Mouse (Mus musculus): ENCODE results near the gene Smim6.

Smim6 gene

GRCm38 (mm10) chr11:115911632-115912376, at the start of gene Smim6:
Smim6 (plus strand) TSS chr11:115912017.
- no peak for DNase-seq (ENCODE audit: low spot score)

GRCm38 (mm10) chr11:115863895-115864294, 47.9 kb upstream of the Smim6 start:
- DNase-seq (ENCODE audit: low spot score): no peak

GRCm38 (mm10) chr11:115869393-115869792, 42.4 kb upstream of the Smim6 start:
- peak; percentile 32 for DNase-seq (ENCODE audit: low spot score)

GRCm38 (mm10) chr11:115872437-115872836, 39.4 kb upstream of the Smim6 start:
- no peak for DNase-seq (ENCODE audit: low spot score)

GRCm38 (mm10) chr11:115875935-115876334, 35.9 kb upstream of the Smim6 start:
- DNase-seq (ENCODE audit: low spot score): no peak

GRCm38 (mm10) chr11:115876438-115876837, 35.4 kb upstream of the Smim6 start:
- DNase-seq (ENCODE audit: low spot score): no peak

GRCm38 (mm10) chr11:115877174-115877755, 34.6 kb upstream of the Smim6 start:
- DNase-seq (ENCODE audit: low spot score): no peak

GRCm38 (mm10) chr11:115878071-115878470, 33.7 kb upstream of the Smim6 start:
- DNase-seq (ENCODE audit: low spot score): no peak

- DNase-seq (ENCODE audit: low spot score): peak; percentile 58
Measured at GRCm38 (mm10) chr11:115881002-115881401, 30.8 kb upstream of the Smim6 start.

- no peak for DNase-seq (ENCODE audit: low spot score)
Measured at GRCm38 (mm10) chr11:115883251-115883650, 28.6 kb upstream of the Smim6 start.

- DNase-seq (ENCODE audit: low spot score): no peak
Measured at GRCm38 (mm10) chr11:115884361-115884760, 27.5 kb upstream of the Smim6 start.

- no peak for DNase-seq (ENCODE audit: low spot score)
Measured at GRCm38 (mm10) chr11:115885281-115885680, 26.5 kb upstream of the Smim6 start.

GRCm38 (mm10) chr11:115886446-115886845, 25.4 kb upstream of the Smim6 start:
- DNase-seq (ENCODE audit: low spot score): no peak

GRCm38 (mm10) chr11:115888020-115888419, 23.8 kb upstream of the Smim6 start:
- no peak for DNase-seq (ENCODE audit: low spot score)

GRCm38 (mm10) chr11:115889159-115889558, 22.7 kb upstream of the Smim6 start:
- no peak for DNase-seq (ENCODE audit: low spot score)

GRCm38 (mm10) chr11:115892213-115892612, 19.6 kb upstream of the Smim6 start:
- no peak for DNase-seq (ENCODE audit: low spot score)

- DNase-seq (ENCODE audit: low spot score): no peak
Measured at GRCm38 (mm10) chr11:115893071-115893470, 18.7 kb upstream of the Smim6 start.

- peak; percentile 49 for DNase-seq (ENCODE audit: low spot score)
Measured at GRCm38 (mm10) chr11:115894755-115895520, 16.9 kb upstream of the Smim6 start.

- no peak for DNase-seq (ENCODE audit: low spot score)
Measured at GRCm38 (mm10) chr11:115898446-115898845, 13.4 kb upstream of the Smim6 start.

- no peak for DNase-seq (ENCODE audit: low spot score)
Measured at GRCm38 (mm10) chr11:115898886-115899285, 12.9 kb upstream of the Smim6 start.

GRCm38 (mm10) chr11:115899486-115900266, 12.1 kb upstream of the Smim6 start, which contains the start of gene Smim5:
Smim5 (plus strand) TSS chr11:115899966.
- DNase-seq (ENCODE audit: low spot score): peak; percentile 84

All from MN1 (cell line).